Mouse (Mus musculus): ENCODE measurements at regions not wholly inside any gene's neighbourhood (a gene's known extent, or its start where the extent isn't known, plus 50 kb on each side); places are given as distances from the start of the nearest gene placed in this dataset.
A peak's percentile ranks its signal among the peaks of the same experiment; 100 is the strongest.

GRCm38 (mm10) chr8:8928074-8928862 lies 237.9 kb upstream of the Arglu1 start:
- no peak for TF ChIP-seq CTCF (IDR thresholded peaks at IDR 0.05; ENCODE audit: low read depth)
- Histone ChIP-seq H3K27me3 (ENCODE audit: insufficient read depth, low read length) (no peaks in the 10 kb centered on the region), H3K36me3 (ENCODE audit: insufficient read depth) (no peaks in the 10 kb centered on the region), H3K4me1 (ENCODE audit: insufficient read depth) (no peaks in the 10 kb centered on the region), H3K27ac (ENCODE audit: low read depth, low read length) (no peak overlapping the region), H3K4me3 (ENCODE audit: low read depth, low read length) (no peak overlapping the region), H3K4me2 (ENCODE audit: low read depth) (0 out of 2 replicates have a peak overlapping the region, but pooled peaks have one; percentile 15), H3K9ac (no peak overlapping the region), H3K9me3 (ENCODE audit: low read length) (no peaks in the 10 kb centered on the region)
- DNase-seq = no peak
- 57% methylated on average over 18 of the region's 18 CpGs for WGBS
- no peak for ATAC-seq

GRCm38 (mm10) chr8:8921446-8921845 lies 231.1 kb upstream of the Arglu1 start:
- 15% methylated on average over 2 of the region's 2 CpGs for WGBS

GRCm38 (mm10) chr8:8919582-8920503 lies 229.5 kb upstream of the Arglu1 start:
- no peaks in the 10 kb centered on the region for H3K27me3 ChIP-seq (ENCODE audit: insufficient read depth, low read length)
- no peak for TF ChIP-seq CTCF (IDR thresholded peaks at IDR 0.05; ENCODE audit: low read depth)
- H3K9ac ChIP-seq = no peak overlapping the region
- H3K4me3 ChIP-seq (ENCODE audit: low read depth, low read length) = no peak overlapping the region
- H3K4me2 ChIP-seq (ENCODE audit: low read depth) = no peak overlapping the region
- ATAC-seq (no peak), DNase-seq (no peak)
- H3K27ac ChIP-seq (ENCODE audit: low read depth, low read length) = no peak overlapping the region
- no peaks in the 10 kb centered on the region for H3K4me1 ChIP-seq (ENCODE audit: insufficient read depth)
- H3K9me3 ChIP-seq (ENCODE audit: low read length) = no peaks in the 10 kb centered on the region
- WGBS = 19% methylated on average over 11 of the region's 11 CpGs
- no peaks in the 10 kb centered on the region for H3K36me3 ChIP-seq (ENCODE audit: insufficient read depth)

More at GRCm38 (mm10) chr8:8921446-8921845, 231.1 kb upstream of the Arglu1 start:
- Histone ChIP-seq H3K4me1 (ENCODE audit: insufficient read depth) (no peaks in the 10 kb centered on the region), H3K4me2 (ENCODE audit: low read depth) (no peak overlapping the region), H3K27me3 (ENCODE audit: insufficient read depth, low read length) (no peaks in the 10 kb centered on the region), H3K36me3 (ENCODE audit: insufficient read depth) (no peaks in the 10 kb centered on the region), H3K4me3 (ENCODE audit: low read depth, low read length) (no peak overlapping the region), H3K9ac (no peak overlapping the region), H3K9me3 (ENCODE audit: low read length) (no peaks in the 10 kb centered on the region), H3K27ac (ENCODE audit: low read depth, low read length) (no peak overlapping the region)
- ATAC-seq = no peak
- DNase-seq = no peak
- TF ChIP-seq CTCF (IDR thresholded peaks at IDR 0.05; ENCODE audit: low read depth) = no peak

- H3K4me3 ChIP-seq (ENCODE audit: low read depth, low read length) = no peak overlapping the region
- TF ChIP-seq CTCF (IDR thresholded peaks at IDR 0.05; ENCODE audit: low read depth) = no peak
- H3K4me1 ChIP-seq (ENCODE audit: insufficient read depth) = no peaks in the 10 kb centered on the region
- H3K4me2 ChIP-seq (ENCODE audit: low read depth) = no peak overlapping the region
- no peak for DNase-seq
- H3K36me3 ChIP-seq (ENCODE audit: insufficient read depth) = no peaks in the 10 kb centered on the region
- no peaks in the 10 kb centered on the region for H3K9me3 ChIP-seq (ENCODE audit: low read length)
- H3K27me3 ChIP-seq (ENCODE audit: insufficient read depth, low read length) = no peaks in the 10 kb centered on the region
- no peak for ATAC-seq
- H3K9ac ChIP-seq = no peak overlapping the region
- no peak overlapping the region for H3K27ac ChIP-seq (ENCODE audit: low read depth, low read length)
- 57% methylated on average over 9 of the region's 9 CpGs for WGBS
Measured at GRCm38 (mm10) chr8:8919040-8919439, 228.7 kb upstream of the Arglu1 start.

GRCm38 (mm10) chr8:8907478-8908165 lies 217.3 kb upstream of the Arglu1 start:
- peak; percentile 74 for DNase-seq
- Histone ChIP-seq H3K27ac (ENCODE audit: low read depth, low read length) (0 out of 2 replicates have a peak overlapping the region, but pooled peaks have one; percentile 30), H3K4me1 (ENCODE audit: insufficient read depth) (0 out of 2 replicates have a peak, but pooled peaks cover 4% of the 10 kb centered on the region), H3K9ac (0 out of 2 replicates have a peak overlapping the region, but pooled peaks have one; percentile 11), H3K9me3 (ENCODE audit: low read length) (no peaks in the 10 kb centered on the region), H3K4me3 (ENCODE audit: low read depth, low read length) (no peak overlapping the region), H3K36me3 (ENCODE audit: insufficient read depth) (no peaks in the 10 kb centered on the region), H3K4me2 (ENCODE audit: low read depth) (peak overlapping the region; percentile 10; the same call in 1 of the 2 replicates), H3K27me3 (ENCODE audit: insufficient read depth, low read length) (no peaks in the 10 kb centered on the region)
- WGBS = 23% methylated on average over 7 of the region's 7 CpGs
- peak; percentile 89 for ATAC-seq
- TF ChIP-seq CTCF (IDR thresholded peaks at IDR 0.05; ENCODE audit: low read depth) = no peak

- no peak for TF ChIP-seq CTCF (IDR thresholded peaks at IDR 0.05; ENCODE audit: low read depth)
- DNase-seq (no peak), ATAC-seq (no peak)
- H3K4me2 ChIP-seq (ENCODE audit: low read depth) = no peak overlapping the region
- no peaks in the 10 kb centered on the region for H3K4me1 ChIP-seq (ENCODE audit: insufficient read depth)
- H3K36me3 ChIP-seq (ENCODE audit: insufficient read depth) = no peaks in the 10 kb centered on the region
- H3K27ac ChIP-seq (ENCODE audit: low read depth, low read length) = no peak overlapping the region
- no peak overlapping the region for H3K9ac ChIP-seq
- no peaks in the 10 kb centered on the region for H3K9me3 ChIP-seq (ENCODE audit: low read length)
- H3K4me3 ChIP-seq (ENCODE audit: low read depth, low read length) = no peak overlapping the region
- WGBS = 30% methylated on average over 3 of the region's 3 CpGs
- H3K27me3 ChIP-seq (ENCODE audit: insufficient read depth, low read length) = no peaks in the 10 kb centered on the region
Measured at GRCm38 (mm10) chr8:8892996-8893395, 202.7 kb upstream of the Arglu1 start.

Measured in forebrain, postnatal 0 days (tissue).